ENCODE assay signal across 8 mouse cellular contexts in genomic region chr19:46644793-46645602, GRCm38 (mm10). TPM values are rescaled to one million over a fixed set of nuclear protein-coding genes. Genes with fewer than 3 reads are reported as not detected.
DNase-seq lines count a peak whose midpoint lies in the region; ATAC-seq and TF ChIP-seq lines count a peak whose summit lies in the region.
"Had no signal": no experiment of that assay in that cellular context is flagged by ENCODE, and none has a peak within 500 bp of the region (broad histone marks: within the 10 kb centered on the region; RNA-seq: fewer than 3 reads in every experiment).

No protein-coding gene starts in this region.

- no peak overlapping the region for H3K4me2 ChIP-seq in hindbrain, embryonic 16.5 days (ENCODE audit: low read length)
- no peak overlapping the region; the same call in 1 of the 2 replicates for H3K4me2 ChIP-seq in lung, embryonic 14.5 days
- H3K4me2 ChIP-seq in stomach, postnatal 0 days (replicated peaks; ENCODE audit: low read depth) = no peak overlapping the region
- H3K4me2 ChIP-seq: neural tube, embryonic 12.5 days had no signal

- H3K27ac ChIP-seq in hindbrain, embryonic 16.5 days (ENCODE audit: low read depth, low read length) = peak overlapping the region; percentile 60
- peak overlapping the region; percentile 75; the same call in 1 of the 2 replicates for H3K27ac ChIP-seq in lung, embryonic 14.5 days (ENCODE audit: low read depth)
- peak overlapping the region; percentile 78 for H3K27ac ChIP-seq in stomach, postnatal 0 days (replicated peaks)
- H3K27ac ChIP-seq: neural tube, embryonic 12.5 days had no signal

- H3K4me1 ChIP-seq in E14TG2a.4 (replicated peaks; ENCODE audit: low read depth, low read length) = peaks cover 62% of the 10 kb centered on the region
- peaks cover 38% of the 10 kb centered on the region for H3K4me1 ChIP-seq in hindbrain, embryonic 16.5 days (ENCODE audit: control insufficient read depth, insufficient read depth, low read depth, low read length)
- peaks cover 44% of the 10 kb centered on the region for H3K4me1 ChIP-seq in lung, embryonic 14.5 days (ENCODE audit: insufficient read depth)
- H3K4me1 ChIP-seq in stomach, postnatal 0 days (replicated peaks; ENCODE audit: control insufficient read depth, insufficient read depth) = peaks cover 31% of the 10 kb centered on the region

- H3K4me3 ChIP-seq in E14TG2a.4 (replicated peaks; ENCODE audit: low read length) = 0 out of 2 replicates have a peak overlapping the region, but pooled peaks have one; percentile 10
- no peak overlapping the region for H3K4me3 ChIP-seq in hindbrain, embryonic 16.5 days (ENCODE audit: low read length)
- no peak overlapping the region for H3K4me3 ChIP-seq in lung, embryonic 14.5 days (ENCODE audit: low read depth, low read length)
- no peak overlapping the region for H3K4me3 ChIP-seq in stomach, postnatal 0 days (ENCODE audit: low read depth, low read length)
- H3K4me3 ChIP-seq: neural tube, embryonic 12.5 days had no signal

- peak; percentile 93 for DNase-seq in Muller cell, postnatal 12 days (ENCODE audit: inconsistent ontology term)
- peak; percentile 52 for DNase-seq in gastrocnemius, postnatal 10 days
- DNase-seq in lung, embryonic 14.5 days = peak; percentile 56
- peak; percentile 59 for DNase-seq in stomach, postnatal 0 days (ENCODE audit: low spot score)
- no peak for DNase-seq in frontal cortex, postnatal 14 days (ENCODE audit: low spot score in 2 of 2)

- TF ChIP-seq CTCF in E14TG2a.4 (conservative IDR thresholded peaks at IDR 0.05; ENCODE audit: low read length) = no peak
- TF ChIP-seq CTCF in lung, embryonic 14.5 days (IDR thresholded peaks at IDR 0.05; ENCODE audit: low read depth) = no peak
- TF ChIP-seq CTCF in stomach, postnatal 0 days (IDR thresholded peaks at IDR 0.05; ENCODE audit: low read depth) = peak; percentile 29

- H3K9ac ChIP-seq in hindbrain, embryonic 16.5 days (ENCODE audit: low read depth, low read length) = 0 out of 2 replicates have a peak overlapping the region, but pooled peaks have one; percentile 10
- peak overlapping the region; percentile 11 for H3K9ac ChIP-seq in lung, embryonic 14.5 days
- H3K9ac ChIP-seq in stomach, postnatal 0 days (ENCODE audit: low read length) = no peak overlapping the region
- H3K9ac ChIP-seq: neural tube, embryonic 12.5 days had no signal

- H3K36me3 ChIP-seq in E14TG2a.4 (ENCODE audit: insufficient read depth, low read length) = peaks cover 43% of the 10 kb centered on the region
- 0 out of 2 replicates have a peak, but pooled peaks cover 4% of the 10 kb centered on the region for H3K36me3 ChIP-seq in hindbrain, embryonic 16.5 days (ENCODE audit: control insufficient read depth, insufficient read depth, low read length)
- H3K36me3 ChIP-seq in lung, embryonic 14.5 days (ENCODE audit: insufficient read depth) = peaks cover 39% of the 10 kb centered on the region
- H3K36me3 ChIP-seq in stomach, postnatal 0 days (ENCODE audit: control insufficient read depth, insufficient read depth, low read length) = peaks cover 4% of the 10 kb centered on the region; the same call in 1 of the 2 replicates

- H3K9me3 ChIP-seq in E14TG2a.4 (ENCODE audit: low read length) = no peaks in the 10 kb centered on the region
- H3K9me3 ChIP-seq in hindbrain, embryonic 16.5 days (ENCODE audit: control insufficient read depth, low read length) = no peaks in the 10 kb centered on the region
- H3K9me3 ChIP-seq in lung, embryonic 14.5 days (ENCODE audit: low read depth, low read length) = no peaks in the 10 kb centered on the region
- H3K9me3 ChIP-seq in stomach, postnatal 0 days (ENCODE audit: control insufficient read depth, low read length) = no peaks in the 10 kb centered on the region
- H3K9me3 ChIP-seq: neural tube, embryonic 12.5 days had no signal

- TF ChIP-seq EP300 in stomach, postnatal 0 days (optimal IDR thresholded peaks at IDR 0.05) = no peak

- H3K27me3 ChIP-seq in E14TG2a.4 (ENCODE audit: insufficient read depth, low read length) = no peaks in the 10 kb centered on the region
- H3K27me3 ChIP-seq in hindbrain, embryonic 16.5 days (replicated peaks; ENCODE audit: control insufficient read depth, insufficient read depth, low read length) = no peaks in the 10 kb centered on the region
- H3K27me3 ChIP-seq in lung, embryonic 14.5 days (ENCODE audit: insufficient read depth, low read length) = no peaks in the 10 kb centered on the region
- no peaks in the 10 kb centered on the region for H3K27me3 ChIP-seq in stomach, postnatal 0 days (ENCODE audit: control insufficient read depth, insufficient read depth, low read length)
- H3K27me3 ChIP-seq: neural tube, embryonic 12.5 days had no signal

- 26% methylated on average over 12 of the region's 12 CpGs for WGBS in hindbrain, embryonic 16.5 days
- WGBS in lung, embryonic 14.5 days = 20% methylated on average over 12 of the region's 12 CpGs
- WGBS in stomach, postnatal 0 days = 21% methylated on average over 12 of the region's 12 CpGs

- peak; percentile 38; the same call in 1 of the 2 replicates for ATAC-seq in hindbrain, embryonic 16.5 days
- ATAC-seq in lung, embryonic 14.5 days (ENCODE audit: insufficient read depth) = no peak
- ATAC-seq in stomach, postnatal 0 days (ENCODE audit: low FRiP score, low TSS enrichment) = peak; percentile 44

RNA-seq across cellular contexts. Expression of gene Cyp17a1, which starts 28.0 kb away (rescaled TPM):
- total RNA-seq in gastrocnemius, postnatal 10 days (2021) = not detected
- not detected in 2 replicates for polyA plus RNA-seq in hindbrain, embryonic 16.5 days (2015; fragmentation: Nextera tagmentation; extraction: Ambion mirVana)
- polyA plus RNA-seq in lung, embryonic 14.5 days (2014; fragmentation: Nextera tagmentation; extraction: Ambion mirVana) = not detected in 2 replicates
- 0.12 TPM in 1 of 2 replicates, not detected in the other for polyA plus RNA-seq in stomach, postnatal 0 days (2015; fragmentation: Nextera tagmentation; extraction: Ambion mirVana)
- polyA plus RNA-seq: neural tube, embryonic 12.5 days had no signal

RNA-seq across cellular contexts. Expression of gene Borcs7, which starts 44.7 kb away (rescaled TPM):
- total RNA-seq in gastrocnemius, postnatal 10 days (2021) = 10 to 100 TPM; 14.6 to 16.9 TPM
- polyA plus RNA-seq in hindbrain, embryonic 16.5 days (2015; fragmentation: Nextera tagmentation; extraction: Ambion mirVana) = 24.1 and 26.7 TPM in 2 replicates
- polyA plus RNA-seq in lung, embryonic 14.5 days (2014; fragmentation: Nextera tagmentation; extraction: Ambion mirVana) = 15.5 and 17.3 TPM in 2 replicates
- 15.6 and 17.0 TPM in 2 replicates for polyA plus RNA-seq in stomach, postnatal 0 days (2015; fragmentation: Nextera tagmentation; extraction: Ambion mirVana)

RNA-seq across cellular contexts. Expression of gene Wbp1l, which starts 46.1 kb away (rescaled TPM):
- total RNA-seq in gastrocnemius, postnatal 10 days (2021) = 10 to 100 TPM; 38.3 to 41.6 TPM
- 32.0 and 40.0 TPM in 2 replicates for polyA plus RNA-seq in hindbrain, embryonic 16.5 days (2015; fragmentation: Nextera tagmentation; extraction: Ambion mirVana)
- polyA plus RNA-seq in lung, embryonic 14.5 days (2014; fragmentation: Nextera tagmentation; extraction: Ambion mirVana) = 40.8 and 43.1 TPM in 2 replicates
- polyA plus RNA-seq in stomach, postnatal 0 days (2015; fragmentation: Nextera tagmentation; extraction: Ambion mirVana) = 31.2 and 32.9 TPM in 2 replicates

Comparison
In these comparisons a context has a peak if more than half of its experiments do, and no peak if none do; other contexts are left out.
1. DNase-seq: peak in Muller cell, postnatal 12 days (single experiment), gastrocnemius, postnatal 10 days (single experiment), lung, embryonic 14.5 days (single experiment) and stomach, postnatal 0 days (single experiment); none in frontal cortex, postnatal 14 days (0 of 2).
2. Peak in every context shown above with its lines, with median percentiles within 50 percentile points of each other: H3K27ac ChIP-seq.